Mouse (Mus musculus) cerebellum, postnatal 25 days (tissue): ENCODE results near the gene Cdk5.
"Not testable (repeated sequence)": the region's sequence is repeated elsewhere in the genome, so short reads cannot be mapped to it uniquely, and the experiment has no call there.

Source experiments
- DNase-seq, 2 experiments: peaks; one replicate each; pipeline ENCODE4 v3.0.0; 2021; ENCODE audit warnings: mixed read lengths in 2 of 2

Gene Cdk5

DNA sequence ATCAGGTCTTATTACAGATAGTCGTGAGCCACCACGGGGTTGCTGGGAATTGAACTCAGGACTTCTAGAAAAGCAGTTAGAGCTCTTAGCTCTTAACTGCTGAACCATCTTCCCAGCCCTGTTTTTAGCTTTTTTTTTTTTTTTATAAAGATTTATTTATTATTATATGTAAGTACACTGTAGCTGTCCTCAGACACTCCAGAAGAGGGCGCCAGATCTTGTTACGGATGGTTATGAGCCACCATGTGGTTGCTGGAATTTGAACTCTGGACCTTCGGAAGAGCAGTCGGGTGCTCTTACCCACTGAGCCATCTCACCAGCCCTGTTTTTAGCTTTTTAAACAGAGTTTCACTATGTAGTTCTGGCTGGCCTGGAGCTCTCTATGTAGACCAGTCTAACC lies 27.1 kb downstream of the Cdk5 start:
- DNase-seq = not testable (repeated sequence)

DNA sequence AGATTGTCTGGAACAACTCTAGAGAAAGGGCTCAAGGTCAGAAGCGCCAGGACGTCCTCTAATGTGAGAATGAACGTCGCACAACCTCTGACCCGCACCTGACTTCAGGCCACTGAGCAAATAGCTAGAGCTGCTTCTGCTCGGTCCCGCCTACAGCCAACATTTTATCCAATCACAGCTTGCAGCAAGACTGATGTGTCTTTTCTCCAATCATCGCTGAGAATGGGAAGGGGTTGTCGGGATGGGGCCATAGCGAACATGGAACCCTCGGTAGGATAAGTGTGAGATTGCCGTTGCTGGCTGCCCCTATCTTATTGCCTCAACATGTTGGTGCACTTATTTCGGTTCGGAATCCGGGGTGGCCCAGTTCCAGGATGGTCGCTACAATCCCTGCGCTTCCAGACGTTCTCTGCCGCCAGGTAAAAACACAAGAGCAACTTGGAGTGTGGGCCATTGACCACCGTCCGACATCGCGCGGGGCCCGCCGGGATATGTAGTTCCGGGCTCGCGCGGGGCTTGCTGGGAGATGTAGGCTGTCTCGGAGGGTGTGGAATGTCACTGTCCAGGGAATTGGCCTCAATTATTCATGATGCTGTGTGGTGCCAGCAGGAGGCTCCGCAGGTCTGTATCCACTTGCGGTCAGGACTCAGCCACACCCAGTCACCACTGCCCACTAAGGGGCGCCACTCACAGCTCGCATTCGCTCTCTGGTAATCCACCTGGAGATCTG lies 29.0 kb downstream of the Cdk5 start:
- peak; percentile 96 to 99 for DNase-seq

DNA sequence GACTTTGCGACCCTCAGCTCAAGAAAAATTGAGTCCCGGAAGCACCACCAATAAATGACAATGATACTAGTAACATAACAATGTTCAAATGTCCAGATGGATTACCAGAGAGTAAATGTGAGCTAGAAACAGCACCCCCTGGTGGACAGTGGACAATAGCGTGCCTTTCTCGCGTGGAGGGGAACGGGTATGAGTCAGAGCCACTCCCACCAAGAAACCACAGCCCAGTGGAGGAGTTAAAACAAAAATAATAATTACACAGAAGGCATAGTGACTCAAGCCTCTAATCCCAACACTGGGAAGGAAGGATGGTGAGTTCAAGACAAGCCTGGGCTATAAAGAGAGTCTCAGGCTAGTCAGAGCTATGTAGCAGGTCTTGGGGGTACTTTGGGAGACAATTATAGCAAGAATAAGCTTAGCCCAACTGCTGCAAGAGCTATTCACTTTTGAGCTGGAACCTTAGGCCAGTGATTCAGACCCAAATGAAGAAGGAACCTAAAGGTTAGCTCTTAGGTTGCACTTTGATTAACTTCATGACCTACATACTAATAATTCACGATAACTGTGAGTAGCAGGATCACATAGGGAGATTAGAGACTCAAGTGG lies 29.8 kb downstream of the Cdk5 start, which contains the start of gene Abcb8:
TSS of gene Abcb8 (plus strand) at position 272 of the 606 bp plus-strand sequence.
- peak; percentile 78 to 88 for DNase-seq

DNA sequence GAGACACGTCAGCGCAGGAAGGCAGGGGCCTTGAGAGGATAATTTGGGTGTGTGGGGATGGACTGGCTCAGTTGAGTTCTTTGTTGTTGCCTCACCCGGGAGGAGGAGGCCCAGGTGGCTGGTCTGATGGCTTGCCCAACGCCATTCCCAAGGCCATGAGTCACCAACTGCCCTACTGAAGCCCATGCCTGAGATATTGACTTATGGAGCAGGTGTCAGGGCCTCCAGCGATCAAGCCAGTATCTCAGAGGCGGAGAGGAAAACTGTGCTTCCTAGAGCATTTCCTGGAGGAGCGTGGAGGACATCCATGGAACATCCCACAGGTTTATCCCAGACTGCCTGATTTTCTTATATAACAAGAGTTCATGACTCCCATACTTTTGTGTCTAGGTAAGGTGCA lies 30.6 kb downstream of the Cdk5 start:
- DNase-seq = no peak

DNA sequence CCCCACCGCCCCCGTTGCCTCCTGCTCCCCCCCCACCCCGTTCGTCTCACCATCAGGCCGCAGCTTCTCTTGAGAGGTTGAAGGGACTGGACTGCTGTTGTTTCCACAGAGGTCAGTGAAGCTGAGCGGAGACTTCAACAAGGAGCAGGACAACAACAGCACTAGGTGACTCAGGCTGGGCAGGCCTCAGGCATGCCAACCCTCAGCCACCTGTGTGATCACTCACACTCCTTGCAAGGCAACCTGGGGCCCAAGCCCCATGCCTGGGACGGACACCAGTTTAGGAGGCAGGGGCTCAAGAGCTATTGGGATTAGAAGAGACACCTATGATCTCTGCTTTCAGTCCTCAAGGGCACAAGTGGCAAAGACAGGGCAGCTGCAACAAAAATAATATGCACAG lies 31.5 kb downstream of the Cdk5 start, which contains the start of gene Atg9b:
TSS of gene Atg9b (minus strand) at position 280 of the 400 bp plus-strand sequence.
- no peak for DNase-seq

DNA sequence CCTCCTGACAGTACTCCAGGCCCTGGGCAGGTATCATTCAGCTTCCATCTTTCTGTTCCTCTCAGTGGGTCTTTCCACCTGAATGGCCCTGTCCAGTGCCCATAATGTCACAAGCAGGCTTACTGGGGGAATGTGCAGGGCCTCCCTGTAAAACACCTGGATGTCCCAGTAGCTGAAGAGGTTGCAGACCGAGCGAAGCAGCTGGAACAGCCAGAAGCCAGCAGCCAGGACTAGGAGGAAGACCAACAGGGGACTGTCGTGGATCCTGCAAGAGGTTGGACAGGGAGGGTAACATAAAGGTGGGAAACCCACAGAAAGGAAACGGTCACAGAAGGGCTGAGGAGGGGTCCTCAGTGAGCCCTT lies 33.7 kb downstream of the Cdk5 start:
- no peak for DNase-seq

DNA sequence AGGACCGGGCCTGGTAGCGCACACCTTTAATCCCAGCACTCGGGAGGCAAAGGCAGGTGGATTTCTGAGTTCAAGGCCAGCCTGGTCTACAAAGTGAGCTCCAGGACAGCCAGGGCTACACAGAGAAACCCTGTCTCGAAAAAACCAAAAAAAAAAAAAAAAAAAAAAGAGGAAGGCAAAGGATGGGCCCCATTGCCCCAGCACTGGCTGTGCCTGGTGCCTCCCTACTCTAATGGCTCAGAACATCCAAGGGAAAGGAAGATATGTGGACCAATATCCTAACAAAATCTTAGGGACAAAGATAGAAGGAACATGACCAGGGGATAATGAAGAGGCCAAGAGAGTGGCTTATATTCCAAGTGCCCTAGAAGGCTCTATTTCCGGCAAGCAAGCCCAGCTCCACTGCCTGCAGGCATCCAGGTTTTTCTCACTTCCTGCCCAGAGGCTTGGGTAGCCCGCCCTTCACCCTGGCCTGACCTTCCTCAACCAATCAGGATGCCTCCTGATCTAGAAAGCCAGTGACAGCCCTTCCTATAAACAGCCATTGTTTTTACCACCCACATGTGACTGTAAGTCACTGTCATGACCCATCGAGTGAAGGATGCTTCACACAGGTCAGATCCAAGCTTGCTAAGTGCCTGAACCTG lies 34.2 kb downstream of the Cdk5 start:
- no peak for DNase-seq

DNA sequence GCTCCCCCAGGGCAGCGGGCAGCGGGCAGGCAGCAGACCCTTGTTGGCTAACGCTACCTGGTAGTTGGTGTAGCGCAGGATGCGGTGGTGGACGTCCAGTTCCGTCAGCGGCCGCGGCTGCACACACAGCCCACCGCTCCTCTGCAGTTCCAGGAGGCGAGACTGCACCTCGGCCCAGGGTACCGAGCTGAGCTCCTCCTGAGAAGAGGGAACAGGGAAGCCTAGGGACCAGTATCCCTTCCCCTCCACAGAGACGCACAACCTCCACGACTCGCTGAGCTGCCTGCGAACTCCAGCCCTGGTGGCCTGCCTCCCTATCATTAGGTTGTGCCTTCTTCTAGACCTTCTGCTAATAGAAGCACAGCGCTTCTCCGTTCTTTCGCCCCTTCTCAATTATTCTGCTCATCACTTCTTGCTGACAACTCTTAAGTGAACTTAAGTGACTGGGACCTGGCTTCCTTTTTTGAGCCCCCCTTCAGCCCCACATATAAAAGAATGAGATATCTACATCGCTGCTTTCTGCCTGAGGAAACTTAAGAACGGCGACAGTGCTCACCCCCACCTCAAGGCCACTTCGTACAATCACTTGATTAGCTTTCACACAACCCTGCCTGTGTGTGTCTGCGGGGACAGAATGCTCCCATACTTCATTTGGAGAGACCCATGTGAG lies 34.9 kb downstream of the Cdk5 start:
- no peak for DNase-seq

DNA sequence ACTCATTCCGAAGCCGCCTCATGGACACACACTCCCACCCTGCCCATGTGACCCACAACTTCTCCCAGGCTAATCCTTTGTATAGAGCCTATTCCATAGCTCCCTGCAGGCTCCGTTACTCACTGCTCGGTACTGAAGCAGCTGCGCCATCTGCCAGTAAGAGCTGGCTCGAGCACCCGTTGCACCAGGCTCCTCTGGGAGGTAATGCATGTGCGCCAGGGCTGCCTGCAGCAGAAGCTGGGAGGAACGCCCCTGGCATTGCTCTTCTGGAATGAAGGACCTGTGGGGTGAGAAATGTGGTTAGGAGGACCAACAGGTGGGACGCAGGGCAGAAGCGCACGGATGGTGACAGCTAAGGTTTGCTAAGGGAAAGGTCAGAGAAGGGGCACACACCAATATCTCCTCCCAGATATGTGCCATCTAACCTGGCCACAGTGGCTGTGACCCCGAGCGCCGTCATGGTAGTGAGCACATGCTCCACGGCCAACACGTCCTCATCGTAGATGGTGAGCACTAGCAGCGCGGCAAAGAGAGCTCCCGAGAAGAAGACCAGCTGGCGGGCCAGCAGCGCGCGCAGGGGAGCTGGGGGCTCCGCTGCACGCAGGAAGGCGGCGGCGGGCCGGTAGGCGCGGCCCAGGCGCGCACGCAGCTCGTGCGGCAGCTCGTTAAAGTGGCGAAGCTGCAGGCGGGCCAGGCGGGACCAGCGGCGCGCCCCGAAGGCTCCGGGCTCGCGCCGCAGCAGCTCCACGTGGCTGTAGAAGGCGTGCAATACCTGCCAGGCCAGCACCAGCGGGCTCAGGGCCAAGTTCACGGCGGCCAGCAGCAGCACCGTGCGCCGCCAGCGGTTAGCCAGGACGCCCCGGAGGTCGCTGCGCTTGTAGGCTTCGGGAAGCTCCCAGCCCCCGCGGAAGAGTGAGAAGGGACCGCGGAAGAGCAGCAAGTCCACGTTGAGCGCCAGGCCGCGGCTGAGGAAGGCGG lies 35.8 kb downstream of the Cdk5 start:
- DNase-seq = peak; percentile 58 to 69

DNA sequence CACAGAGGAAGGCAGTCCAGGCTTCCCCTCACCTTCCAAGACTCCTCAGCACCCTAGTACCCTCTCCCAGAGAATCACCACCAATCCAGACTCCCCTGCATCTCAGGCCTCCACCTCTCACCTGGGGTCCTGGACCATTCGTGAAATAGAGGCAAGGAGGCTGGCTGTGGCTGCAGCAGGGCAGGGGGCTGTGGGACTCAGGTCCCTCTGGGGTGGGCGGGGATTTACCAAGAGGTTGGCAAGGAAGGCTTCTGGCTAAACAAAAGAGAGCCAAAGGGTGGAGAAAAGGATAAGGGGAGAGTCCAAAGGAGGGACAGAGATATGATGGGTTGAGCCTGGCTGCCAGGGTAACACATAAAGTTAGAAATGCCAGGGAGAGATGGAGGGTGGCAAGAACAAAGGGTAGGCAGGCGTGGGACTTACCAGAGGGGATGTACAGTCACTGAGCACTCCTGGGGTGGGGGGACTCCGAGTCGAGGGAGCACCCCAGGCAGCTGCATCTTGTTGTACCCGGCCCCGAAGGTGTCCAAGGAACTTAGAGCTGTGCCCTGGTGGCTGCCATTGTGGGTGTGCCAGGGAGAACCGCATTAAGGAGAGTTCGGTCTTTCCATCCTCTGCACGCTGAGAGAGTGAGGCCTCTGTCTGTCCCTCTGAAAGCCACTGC lies 37.3 kb downstream of the Cdk5 start:
- no peak for DNase-seq

DNA sequence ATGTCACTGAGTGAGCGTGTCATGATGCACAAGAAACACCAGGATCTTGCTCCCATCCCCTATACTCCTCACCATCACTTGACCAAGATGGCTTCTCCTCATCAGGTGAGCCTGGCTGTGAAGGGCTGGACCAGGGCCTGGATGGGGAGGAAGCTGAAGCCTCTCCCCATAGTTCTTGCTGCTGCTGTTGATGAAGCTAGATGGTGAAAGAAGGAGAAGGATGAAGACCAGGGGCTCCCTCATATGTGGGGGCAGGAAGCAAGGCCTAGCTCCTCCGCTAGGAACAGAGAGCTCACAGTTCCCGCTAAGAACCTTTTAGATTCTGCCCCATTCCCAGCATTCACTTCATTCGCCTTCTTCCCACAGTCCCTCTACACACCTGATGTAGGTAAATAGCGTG lies 38.0 kb downstream of the Cdk5 start:
- no peak for DNase-seq

DNA sequence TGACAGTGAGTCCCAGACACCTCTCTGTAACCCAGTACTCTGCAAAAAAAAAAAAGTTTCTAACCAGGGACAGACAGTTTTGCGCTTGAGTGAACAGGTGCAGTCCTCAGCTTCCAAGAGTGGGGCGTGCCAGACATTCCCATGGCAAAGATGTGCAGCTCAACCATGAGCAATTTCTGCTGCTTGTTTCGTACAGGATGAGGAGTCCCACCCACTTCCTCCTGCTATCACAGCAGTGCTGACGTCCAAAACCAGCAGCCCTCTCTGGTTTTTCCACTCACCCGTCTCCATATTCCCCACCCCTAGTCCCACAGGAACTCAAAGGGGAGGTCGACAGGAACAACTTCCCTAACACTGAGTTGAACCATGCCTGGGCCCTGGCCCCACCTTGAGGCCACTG lies 38.9 kb downstream of the Cdk5 start:
- DNase-seq = no peak

DNA sequence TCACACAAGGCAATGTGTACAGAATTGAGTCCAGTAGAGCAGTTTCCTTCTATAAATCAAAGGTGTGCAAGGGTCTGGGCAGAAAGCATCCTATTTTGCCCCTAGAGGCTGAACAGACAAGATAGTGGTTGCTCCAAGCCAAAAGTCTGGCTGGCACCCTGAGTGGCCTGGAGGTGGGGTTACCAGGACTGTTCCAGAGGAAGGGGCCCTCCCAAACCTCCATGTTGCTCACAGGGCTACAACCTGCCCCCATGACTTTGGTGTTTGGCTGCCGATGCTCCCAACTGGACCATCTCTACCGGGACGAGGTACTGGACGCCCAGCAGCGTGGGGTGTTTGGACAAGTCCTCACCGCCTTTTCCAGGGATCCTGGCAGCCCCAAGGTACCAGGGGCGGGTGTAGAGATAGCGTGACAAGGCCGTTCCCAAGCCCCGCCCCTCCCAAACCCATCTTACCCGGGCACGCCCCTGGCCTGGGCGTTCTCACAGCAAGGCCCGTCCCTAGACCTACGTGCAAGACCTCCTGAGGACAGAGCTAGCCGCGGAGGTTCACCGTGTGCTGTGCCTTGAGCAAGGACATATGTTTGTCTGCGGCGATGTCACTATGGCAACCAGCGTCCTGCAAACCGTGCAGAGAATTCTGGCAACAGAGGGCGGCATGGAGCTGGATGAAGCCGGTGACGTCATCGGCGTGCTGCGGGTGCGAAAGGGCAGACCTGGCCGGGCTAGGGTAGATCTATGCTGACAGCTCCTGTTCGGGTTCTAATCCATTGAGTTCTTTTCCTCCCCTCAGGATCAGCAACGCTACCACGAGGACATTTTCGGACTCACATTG lies 40.1 kb downstream of the Cdk5 start:
- peak; percentile 96 to 98 for DNase-seq

DNA sequence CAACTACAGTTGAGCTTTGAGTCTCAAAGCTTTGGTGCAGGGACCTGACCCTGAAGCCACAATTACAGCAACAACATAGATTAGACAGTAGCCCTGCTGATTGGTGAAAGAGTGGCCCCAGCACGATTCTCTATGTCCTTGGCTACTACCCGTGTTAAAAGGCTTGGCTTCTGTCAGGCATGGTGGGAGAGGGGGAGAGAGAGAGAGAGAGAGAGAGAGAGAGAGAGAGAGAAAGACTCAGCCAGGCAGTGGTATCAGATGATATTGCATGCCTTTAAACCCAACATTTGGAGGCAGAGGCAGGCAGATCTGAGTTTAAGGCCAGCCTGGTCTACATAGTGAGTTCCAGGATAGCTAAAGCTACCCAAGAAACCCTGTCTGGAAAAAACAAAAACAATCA lies 41.3 kb downstream of the Cdk5 start:
- no peak for DNase-seq

DNA sequence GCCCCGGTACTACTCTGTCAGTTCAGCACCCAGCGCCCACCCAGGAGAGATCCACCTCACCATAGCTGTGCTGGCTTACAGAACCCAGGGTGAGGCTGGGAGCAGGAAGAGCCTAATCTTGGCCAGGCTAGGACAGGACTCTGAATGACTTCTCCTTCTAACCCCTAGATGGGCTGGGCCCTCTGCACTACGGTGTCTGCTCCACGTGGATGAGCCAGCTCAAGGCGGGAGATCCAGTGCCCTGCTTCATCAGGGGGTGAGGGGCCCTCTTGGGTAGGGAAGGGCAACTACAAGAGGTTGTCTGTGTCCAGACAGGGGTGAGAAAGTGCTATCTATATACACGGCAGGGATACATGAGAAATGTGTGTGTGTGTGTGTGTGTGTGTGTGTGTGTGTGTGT lies 41.8 kb downstream of the Cdk5 start:
- no peak for DNase-seq

DNA sequence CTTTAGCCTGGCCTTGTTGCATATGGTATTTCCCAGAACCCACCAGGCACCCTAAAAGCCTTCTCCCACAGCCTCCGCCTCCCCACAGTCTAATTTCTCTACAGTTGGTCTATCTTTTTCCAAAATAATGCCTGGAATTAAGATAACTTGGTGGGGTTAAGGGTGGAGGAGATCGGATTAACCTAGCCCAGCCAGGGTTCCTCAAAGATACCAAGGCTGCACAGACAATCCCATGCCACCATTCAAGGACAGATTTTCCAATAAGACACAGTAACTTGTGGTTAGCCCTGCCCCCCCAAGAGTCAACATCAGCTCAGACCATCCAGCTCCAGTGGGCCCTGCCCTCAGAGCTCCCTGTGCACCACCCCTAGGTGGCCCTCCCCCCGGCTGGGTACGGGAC lies 42.8 kb downstream of the Cdk5 start:
- no peak for DNase-seq

DNA sequence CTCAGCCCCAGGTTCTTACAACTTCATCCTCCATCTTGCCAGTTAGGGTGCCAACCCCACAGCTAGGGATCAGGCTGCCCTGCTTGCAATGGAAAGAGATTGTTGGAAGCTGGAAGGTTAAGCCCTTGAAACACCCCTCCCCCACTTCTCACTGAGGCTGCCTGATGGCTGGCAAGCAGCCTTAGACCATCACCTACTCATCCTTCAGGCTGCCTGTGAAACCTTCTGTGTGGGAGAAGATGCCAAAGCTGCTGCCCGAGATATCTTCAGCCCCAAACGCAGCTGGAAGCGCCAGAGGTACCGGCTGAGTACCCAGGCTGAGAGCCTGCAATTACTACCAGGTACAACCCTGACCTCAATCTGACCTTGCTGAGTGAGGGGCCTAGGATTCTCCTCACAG lies 43.8 kb downstream of the Cdk5 start:
- DNase-seq = no peak

DNA sequence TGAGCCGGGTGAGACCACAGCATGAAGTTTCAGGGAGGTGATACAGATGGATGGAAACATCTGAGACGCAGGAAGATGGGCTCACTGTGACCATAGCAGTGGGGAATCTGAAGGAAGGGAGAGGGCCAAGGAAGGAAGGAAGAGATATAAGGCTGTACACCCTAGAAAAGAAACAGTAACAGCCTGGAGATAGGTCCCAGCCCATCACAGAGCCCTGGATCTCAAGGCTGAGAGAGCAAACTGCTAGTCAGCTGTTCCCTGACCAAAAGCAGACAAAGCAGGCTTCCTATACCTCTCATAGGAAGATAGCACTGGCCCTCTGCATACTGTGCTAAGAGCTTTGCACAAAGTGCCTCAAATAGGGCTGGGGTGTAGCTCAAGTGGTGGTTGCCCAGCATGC lies 44.6 kb downstream of the Cdk5 start:
- no peak for DNase-seq

DNA sequence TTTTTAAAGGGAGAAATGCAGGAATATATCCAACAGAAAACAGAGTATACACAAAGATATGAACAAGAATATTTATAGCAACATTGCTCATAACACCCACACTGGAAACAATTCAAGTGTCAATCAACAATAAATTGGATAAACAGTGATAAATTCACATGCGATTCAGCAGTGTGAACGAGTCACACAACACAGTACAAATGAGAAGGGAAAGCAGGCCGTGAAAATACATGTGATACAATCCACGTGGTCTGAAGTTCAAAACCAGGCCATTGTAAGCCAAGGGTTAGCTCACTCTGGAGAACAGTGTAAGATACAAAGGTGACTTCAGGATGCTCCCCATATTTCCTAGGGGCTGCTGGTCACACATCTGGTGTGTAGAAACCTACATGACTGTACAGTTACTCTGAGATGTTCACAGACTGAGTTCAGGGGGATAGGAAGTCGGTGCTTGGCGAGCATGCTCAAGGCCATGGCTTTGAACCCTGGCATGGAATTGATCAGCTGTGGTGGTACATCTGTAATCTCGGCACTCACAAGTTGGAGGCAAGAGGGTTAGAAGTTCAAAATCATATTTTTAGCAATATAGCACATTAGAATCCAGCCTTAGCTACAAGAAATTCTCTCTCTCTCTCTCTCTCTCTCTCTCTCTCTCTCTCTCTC lies 48.5 kb downstream of the Cdk5 start:
- no peak for DNase-seq

DNA sequence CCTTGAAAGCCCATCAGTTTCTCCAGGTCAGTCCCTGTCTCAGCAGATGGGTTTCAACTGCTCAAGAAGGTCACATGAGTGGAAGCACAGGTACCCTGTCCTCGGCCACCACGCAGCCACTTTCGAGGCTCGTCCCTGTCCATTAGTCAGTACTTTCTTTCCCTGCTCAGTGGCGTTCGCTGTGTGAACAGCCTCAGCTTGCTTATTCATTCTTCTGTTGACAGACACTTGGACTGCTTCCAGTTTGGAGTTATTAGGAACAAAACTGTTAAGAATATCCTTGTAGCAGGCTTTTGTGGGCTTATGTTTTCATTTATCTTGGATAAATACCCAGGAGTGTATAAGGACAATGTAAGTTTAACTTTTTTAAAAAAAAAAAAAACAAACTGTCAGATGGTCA lies 49.1 kb downstream of the Cdk5 start:
- no peak for DNase-seq
